Mouse (Mus musculus) liver, embryonic 14.5 days (tissue): Measurements from ENCODE around the gene Pex16.

Experiments used
- CTCF ChIP-seq: IDR thresholded peaks from 2 replicates; pipeline ENCODE4 v1.5.1; 2016; ENCODE audit warnings: antibody characterized with exemption, low read depth, control low read depth
- EP300 ChIP-seq: IDR thresholded peaks from 2 replicates; pipeline ENCODE4 v1.6.1; 2016; ENCODE audit warnings: antibody characterized with exemption, low read depth

- no peak for TF ChIP-seq CTCF
- no peak for TF ChIP-seq EP300
Observed at GRCm38 (mm10) chr2:92372767-92373436, 1.6 kb upstream of the Pex16 start.
